Mouse (Mus musculus): ENCODE data around the gene Plxna4.
A peak's percentile ranks its signal among the peaks of the same experiment; 100 is the strongest.

Plxna4 gene

DNA sequence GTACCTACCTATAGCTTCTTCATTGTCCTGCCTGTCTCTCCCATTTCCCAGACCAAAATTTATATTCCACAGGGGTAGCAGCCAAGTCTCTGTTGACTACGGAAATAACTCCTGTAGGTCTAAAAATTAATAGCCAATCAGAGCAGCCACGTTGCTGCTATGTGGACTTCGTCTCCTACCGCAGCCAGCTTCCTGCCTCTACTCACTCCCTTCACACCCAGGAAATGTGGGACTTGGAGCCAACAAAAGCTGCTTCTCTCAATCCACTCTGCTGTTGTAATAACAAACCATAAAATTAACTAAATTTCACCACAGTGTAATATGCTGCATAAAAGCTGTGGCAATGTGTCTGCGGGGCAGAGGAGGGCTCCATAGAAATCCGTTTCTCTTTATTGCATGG lies 239.9 kb downstream of the Plxna4 start:
- no peak for DNase-seq (ENCODE audit: low spot score in 2 of 2)

DNA sequence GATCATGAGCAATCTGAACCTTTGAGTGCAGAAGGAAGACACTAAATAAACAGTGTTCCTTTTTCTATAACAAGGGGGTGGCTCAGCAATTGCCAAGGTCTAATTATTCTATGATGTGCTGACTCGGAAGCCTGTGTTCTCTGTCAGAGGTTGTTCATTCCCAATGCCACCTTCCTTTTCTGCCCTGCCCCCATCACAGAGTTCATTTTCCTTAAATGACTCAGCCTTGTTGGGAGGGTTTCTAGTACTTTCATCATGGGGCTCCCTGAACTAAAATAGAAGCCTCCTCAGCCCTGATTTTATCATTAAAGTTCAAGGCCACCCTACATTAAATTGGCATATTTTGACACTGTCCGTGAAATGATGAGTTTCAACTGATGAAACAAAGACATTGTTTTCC lies 242.0 kb downstream of the Plxna4 start:
- no peak for DNase-seq (ENCODE audit: low spot score in 2 of 2)

- no peak for DNase-seq (ENCODE audit: low spot score in 2 of 2)
These were observed 245.3 kb downstream of the Plxna4 start for GRCm38 (mm10) chr6:32342727-32343126.

GRCm38 (mm10) chr6:32342272-32342671 lies 245.7 kb downstream of the Plxna4 start:
- no peak for DNase-seq (ENCODE audit: low spot score in 2 of 2)

DNA sequence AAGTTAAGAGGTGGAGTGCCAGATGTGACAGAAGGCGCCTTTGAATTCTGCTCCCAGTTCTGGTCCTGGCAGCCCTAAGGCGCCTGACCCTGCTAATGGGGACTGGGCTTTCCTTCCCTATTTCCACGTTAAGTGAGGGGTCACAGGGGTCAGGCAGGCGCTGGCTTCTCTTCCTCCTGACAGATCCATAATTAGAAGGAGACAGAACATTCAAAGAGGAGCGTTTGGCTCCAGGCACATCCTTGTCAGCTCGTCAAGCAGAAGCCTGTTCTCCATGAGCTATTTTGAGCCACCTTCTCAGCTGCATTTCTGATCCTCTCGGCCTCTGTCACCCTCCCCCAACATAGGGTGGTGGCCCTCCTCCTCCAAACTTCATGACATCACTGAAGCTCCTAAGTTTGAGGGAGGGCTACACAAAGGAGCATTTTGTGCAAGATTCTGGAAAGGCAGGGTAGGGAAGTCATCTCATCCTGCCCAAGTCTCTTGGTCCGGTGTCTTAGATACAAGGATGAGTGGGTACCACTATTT lies 249.5 kb downstream of the Plxna4 start:
- peak in 1 of 2 experiments; percentile 27 for DNase-seq (ENCODE audit: low spot score in 2 of 2)

- no peak for DNase-seq (ENCODE audit: low spot score in 2 of 2)
These were observed 256.7 kb downstream of the Plxna4 start for GRCm38 (mm10) chr6:32331281-32331680.

DNA sequence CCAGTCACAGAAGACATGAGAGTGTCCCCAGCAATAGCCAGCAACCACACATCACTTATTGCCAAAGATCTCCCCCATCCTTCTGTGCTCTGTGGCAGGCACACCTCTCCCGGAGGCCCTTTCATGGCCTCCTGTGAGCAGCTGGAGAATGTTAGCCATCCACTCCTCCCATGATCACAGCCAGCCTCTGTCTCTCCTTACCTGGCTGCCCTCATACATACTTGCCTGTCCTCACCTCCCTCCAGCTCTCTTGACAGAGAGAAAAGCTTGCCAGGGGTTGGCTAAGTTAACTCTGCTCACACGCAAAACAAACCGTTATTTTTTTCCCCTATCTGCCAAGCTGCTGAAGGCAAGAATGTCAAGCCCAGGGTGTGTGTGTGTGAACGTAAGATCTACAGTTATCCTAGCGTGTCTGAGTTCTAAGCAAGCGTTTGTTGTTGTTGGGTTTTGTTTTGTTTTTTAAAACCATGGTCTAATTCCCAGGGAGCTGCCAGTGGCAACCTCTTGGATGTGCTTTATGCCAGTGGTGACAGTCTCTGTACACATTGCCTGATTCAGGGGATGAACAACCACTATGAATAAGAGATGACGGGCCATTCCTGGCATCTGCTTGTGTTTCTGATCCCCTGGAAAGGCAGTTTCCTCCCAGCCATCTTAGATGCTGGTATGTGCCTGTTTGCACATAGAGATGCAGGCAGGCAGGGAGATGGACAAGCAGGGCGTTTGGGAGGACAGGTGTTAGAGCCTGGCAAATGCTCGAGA lies 257.8 kb downstream of the Plxna4 start:
- DNase-seq (ENCODE audit: low spot score in 2 of 2) = no peak

GRCm38 (mm10) chr6:32328028-32328427 lies 260.0 kb downstream of the Plxna4 start:
- peak; percentile 64 to 67 for DNase-seq (ENCODE audit: low spot score in 2 of 2)

DNA sequence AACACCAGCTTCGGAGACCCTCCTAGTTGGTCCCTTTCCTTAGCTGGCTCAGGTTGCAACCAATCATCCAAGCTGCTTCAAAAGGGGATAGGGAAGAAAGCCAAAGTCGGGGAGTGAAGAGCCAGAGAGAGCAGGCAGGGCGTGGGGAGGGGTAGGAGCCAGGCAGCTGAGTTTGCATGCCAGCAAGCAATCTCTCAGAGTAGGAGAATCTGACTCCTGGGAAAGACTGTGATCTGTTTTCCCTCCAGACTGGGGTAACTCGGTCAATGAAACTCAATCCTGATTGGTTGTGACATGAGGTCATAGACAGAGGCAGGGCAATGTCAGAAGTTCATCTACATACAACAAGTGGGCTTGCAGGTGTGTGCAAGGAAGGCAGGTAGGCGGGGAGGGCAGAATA lies 260.8 kb downstream of the Plxna4 start:
- no peak for DNase-seq (ENCODE audit: low spot score in 2 of 2)

GRCm38 (mm10) chr6:32326406-32326805 lies 261.6 kb downstream of the Plxna4 start:
- DNase-seq (ENCODE audit: low spot score in 2 of 2) = no peak

GRCm38 (mm10) chr6:32325851-32326250 lies 262.1 kb downstream of the Plxna4 start:
- DNase-seq (ENCODE audit: low spot score in 2 of 2) = no peak

DNA sequence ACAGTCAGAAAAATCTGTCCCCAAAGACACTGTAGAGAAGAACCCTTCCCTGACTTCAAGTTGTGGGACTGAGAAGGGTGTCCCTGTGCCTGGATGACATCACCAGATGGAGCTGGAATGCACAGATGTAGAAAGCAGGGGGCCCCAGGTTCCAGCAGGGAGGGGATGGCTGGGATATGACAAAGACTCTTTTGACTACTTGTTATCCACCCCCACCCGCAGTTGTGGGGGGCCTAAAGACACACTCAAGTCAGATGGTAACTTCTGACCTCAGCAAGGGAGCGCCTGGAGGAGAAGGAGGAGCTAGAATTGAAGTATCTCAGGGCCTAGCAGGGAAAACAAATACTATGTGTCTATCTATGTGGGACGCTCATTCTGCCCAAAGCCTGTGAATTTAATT lies 266.8 kb downstream of the Plxna4 start:
- no peak for DNase-seq (ENCODE audit: low spot score in 2 of 2)

DNA sequence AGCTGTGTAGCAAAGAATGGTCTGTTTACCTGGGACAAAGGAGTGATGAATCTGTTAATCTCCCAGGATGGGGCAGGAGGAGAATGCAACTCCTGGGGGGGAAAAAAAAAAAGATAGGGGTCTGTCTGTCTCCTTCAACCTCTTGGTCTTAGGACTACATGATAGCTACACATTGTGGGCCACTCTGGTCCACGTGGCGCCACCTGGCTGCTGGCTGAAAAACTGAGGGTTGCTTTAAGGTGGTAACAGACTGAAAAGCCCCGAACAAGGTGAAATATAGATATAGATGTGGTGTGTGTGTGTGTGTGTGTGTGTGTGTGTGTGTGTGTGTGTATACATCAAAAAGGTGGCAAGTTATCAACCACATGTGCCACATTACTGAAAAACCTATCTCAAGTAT lies 267.7 kb downstream of the Plxna4 start:
- no peak for DNase-seq (ENCODE audit: low spot score in 2 of 2)

- DNase-seq (ENCODE audit: low spot score in 2 of 2) = no peak
These were observed 270.5 kb downstream of the Plxna4 start for GRCm38 (mm10) chr6:32317470-32317869.

- DNase-seq (ENCODE audit: low spot score in 2 of 2) = peak; percentile 35 to 48
These were observed 273.0 kb downstream of the Plxna4 start for GRCm38 (mm10) chr6:32315011-32315450.

- no peak for DNase-seq (ENCODE audit: low spot score in 2 of 2)
These were observed 278.8 kb downstream of the Plxna4 start for GRCm38 (mm10) chr6:32309147-32309546.

DNA sequence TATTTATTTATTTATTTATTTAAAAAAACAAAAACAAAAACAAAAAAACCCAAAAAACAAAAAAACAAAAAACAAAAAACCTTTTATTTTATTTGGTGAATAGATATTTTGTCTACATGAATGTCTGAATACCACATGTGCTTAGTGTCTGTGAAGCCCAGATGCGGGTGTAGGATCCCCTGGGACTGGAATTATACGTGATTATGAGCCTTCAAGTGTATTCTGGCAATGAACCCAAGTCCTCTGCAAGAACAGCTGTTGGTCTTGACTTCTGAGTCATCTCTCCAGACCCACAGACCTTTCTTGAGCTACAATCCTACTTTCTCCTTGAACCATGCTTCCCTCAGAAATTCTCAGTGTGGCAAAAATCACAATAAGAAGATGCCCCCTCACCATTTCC lies 287.4 kb downstream of the Plxna4 start:
- DNase-seq (ENCODE audit: low spot score in 2 of 2) = peak in 1 of 2 experiments; percentile 9

GRCm38 (mm10) chr6:32281457-32281856 lies 306.5 kb downstream of the Plxna4 start:
- DNase-seq (ENCODE audit: low spot score in 2 of 2) = no peak

DNA sequence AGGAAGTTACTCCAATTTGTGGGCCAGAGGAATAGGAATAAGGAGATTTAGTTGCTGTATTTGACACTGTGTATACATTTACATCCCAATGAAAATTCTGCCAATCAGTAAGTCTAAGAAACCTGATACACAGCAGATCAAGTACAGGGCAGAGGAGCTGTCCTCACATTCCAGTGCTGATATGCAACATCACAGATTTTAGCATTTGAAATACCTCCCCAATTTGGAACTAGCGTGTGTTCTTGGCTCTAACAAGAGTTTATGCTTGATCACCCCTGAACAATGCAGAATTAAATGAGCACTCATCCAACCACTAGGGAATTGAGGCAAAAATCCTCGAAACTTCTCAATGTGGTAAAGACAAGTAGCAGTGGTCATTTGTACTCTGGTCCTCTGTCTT lies 307.3 kb downstream of the Plxna4 start:
- no peak for DNase-seq (ENCODE audit: low spot score in 2 of 2)

DNA sequence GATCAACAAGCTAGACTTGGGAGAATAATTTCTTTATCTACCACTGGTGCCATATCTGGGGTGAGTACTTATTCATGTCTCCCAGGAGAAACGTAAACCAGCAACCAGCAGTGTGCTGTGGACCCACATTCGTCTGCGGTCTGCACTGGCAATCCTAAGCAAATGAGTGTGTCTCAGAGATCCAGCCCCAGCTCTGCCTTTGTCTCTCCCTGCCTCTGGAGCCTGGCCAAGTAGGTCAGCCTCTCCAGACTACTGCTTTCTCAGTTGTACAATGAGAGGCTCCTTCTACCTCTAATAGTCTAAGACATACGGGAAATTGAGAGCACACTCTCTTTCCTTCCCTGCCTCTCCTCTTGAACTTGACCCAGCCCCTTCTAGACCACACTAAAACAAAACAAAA lies 316.5 kb downstream of the Plxna4 start:
- peak; percentile 15 to 16 for DNase-seq (ENCODE audit: low spot score in 2 of 2)

GRCm38 (mm10) chr6:32266085-32266484 lies 321.9 kb downstream of the Plxna4 start:
- DNase-seq (ENCODE audit: low spot score in 2 of 2) = peak; percentile 51 to 58

GRCm38 (mm10) chr6:32261339-32261738 lies 326.7 kb downstream of the Plxna4 start:
- DNase-seq (ENCODE audit: low spot score in 2 of 2) = no peak

DNA sequence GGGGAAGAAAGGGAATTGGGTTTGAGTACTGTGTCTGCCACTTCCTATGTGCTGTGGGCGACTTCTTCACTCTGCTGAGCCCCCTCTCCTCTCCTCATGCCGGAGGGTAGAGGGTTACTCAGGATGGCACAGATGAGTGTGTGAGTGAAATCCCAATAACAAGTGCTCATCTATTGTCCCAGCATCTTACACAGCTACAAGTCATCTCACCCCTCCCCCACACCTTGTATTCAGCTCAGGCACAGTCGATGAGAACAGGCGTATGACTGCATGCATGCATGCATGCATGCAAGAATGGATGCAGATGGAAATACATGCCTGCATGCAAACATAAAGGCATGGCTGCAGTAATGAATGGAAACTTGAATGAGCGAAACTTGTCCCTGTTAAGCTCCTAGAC lies 327.7 kb downstream of the Plxna4 start:
- no peak for DNase-seq (ENCODE audit: low spot score in 2 of 2)

GRCm38 (mm10) chr6:32255191-32255590 lies 332.8 kb downstream of the Plxna4 start:
- no peak for DNase-seq (ENCODE audit: low spot score in 2 of 2)

Data from heart, adult 9 months (tissue).